Mouse (Mus musculus) urinary bladder, adult 18-20 months (tissue): ENCODE data around the gene Tipin.
"Not testable (repeated sequence)": the region's sequence is repeated elsewhere in the genome, so short reads cannot be mapped to it uniquely, and the experiment has no call there.

Experiments used
- DNase-seq, 2 experiments: peaks; one replicate each; pipeline ENCODE4 v3.0.0; 2022; ENCODE audit warnings: low spot score in 2 of 2, mixed read lengths in 2 of 2

The Tipin gene

DNA sequence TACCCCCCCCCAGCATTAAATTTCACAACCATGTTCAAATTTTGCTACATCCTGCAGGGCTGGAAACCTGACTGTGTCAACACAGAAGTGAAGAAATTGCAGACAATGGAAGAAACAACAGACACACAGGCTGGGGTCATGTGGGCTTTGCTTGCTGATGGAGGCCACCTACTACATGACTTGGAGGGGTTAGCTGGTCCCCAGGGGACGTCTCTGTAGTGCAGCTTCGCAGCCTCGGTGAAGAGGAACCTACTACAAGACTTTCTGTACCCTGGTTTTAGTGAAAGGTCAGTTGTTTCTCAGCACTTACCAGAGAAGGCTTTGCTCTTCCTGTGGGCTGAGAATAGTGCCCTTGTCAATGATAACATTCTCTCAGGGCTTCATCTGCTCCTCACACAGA lies 10.1 kb upstream of the Tipin start:
- DNase-seq: no peak

DNA sequence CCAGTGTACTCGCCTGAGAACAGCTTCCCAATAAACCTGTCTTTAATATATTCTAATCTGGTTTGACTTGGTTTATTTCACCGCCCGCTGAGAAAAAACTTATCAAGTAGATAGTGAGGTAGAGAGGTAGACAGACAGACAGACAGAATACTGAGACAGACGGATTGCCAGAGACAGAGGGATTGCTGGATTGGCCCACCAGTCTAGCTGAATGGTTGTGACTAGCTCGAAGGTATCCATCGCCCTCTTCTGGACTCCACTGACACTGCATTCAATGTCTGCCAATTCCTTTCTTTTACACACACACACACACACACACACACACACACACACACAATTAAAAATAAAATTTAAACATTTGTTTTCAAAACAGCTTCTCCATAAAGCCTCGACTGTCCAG lies 8.8 kb upstream of the Tipin start:
- no peak for DNase-seq

DNA sequence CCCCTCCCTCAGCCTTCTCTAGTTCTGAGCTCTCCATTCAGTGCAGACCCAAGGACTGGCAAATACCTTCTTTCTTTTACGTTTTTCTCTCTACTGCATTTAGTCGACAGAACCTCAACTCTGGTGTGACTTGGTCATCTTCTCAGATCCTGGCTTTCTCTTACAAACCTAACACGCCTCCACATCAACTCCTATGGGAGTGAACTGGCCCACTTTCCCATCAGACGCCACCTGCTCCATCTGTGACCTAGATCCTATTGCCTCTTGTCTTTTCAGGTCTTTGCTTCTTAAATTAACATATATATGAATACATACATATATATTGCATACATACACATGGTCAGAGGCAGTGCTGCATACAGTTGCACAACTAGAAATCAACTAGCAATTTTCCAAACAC lies 7.6 kb upstream of the Tipin start:
- DNase-seq: no peak

DNA sequence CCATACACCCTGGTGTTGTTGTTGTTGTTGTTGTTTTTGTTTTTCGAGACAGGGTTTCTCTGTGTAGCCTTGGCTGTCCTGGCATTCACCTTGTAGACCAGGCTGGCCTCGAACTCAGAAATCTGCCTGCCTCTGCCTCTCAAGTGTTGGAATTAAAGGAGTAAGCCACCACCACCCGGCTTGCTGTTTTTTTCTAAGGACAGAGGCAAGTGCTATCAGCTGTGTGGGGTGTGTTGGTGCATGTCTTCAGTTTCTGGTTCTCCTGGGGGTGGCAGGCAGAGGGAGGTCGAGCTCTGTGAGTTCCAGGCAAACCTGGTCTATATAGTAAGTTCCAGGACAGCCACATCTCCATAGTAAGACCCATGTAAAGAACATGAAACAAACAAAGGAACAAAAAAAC lies 7.1 kb upstream of the Tipin start:
- no peak for DNase-seq

DNA sequence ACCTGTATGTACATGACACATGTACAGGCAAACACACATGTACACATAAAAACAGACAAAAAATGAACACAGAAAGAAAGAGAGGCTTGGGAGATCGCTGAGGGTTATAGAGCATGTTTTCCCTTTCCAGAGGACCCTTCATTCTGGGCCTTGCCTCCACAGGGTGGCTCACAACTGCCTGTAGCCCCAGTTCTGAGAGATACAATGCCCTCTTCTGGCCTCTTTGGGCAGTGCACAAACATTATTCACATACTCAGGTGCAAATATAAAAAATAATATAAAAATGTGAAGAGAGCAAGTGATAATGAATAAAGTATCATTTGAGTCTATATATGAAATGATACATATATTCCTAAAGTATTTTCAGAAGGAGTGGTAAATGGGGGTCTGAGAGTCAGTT lies 6.5 kb upstream of the Tipin start:
- no peak for DNase-seq

DNA sequence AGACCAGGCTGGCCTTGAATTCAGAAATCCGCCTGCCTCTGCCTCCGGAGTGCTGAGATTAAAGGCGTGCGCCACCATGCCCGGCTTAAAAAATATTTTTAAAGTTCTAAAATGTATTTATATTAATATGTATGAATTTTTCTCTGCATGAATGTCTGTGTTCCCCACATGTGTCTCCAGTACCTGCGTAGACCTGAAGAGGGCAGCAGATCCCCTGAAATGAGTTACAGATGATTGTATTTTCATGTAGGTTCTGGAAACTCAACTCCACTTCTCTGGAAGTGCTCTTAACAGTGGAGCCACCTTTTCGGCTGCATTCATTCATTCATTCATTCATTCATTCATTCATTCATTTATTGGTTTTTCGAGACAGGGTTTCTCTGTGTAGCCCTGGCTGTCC lies 3.7 kb upstream of the Tipin start:
- peak; percentile 11 to 50 for DNase-seq

DNA sequence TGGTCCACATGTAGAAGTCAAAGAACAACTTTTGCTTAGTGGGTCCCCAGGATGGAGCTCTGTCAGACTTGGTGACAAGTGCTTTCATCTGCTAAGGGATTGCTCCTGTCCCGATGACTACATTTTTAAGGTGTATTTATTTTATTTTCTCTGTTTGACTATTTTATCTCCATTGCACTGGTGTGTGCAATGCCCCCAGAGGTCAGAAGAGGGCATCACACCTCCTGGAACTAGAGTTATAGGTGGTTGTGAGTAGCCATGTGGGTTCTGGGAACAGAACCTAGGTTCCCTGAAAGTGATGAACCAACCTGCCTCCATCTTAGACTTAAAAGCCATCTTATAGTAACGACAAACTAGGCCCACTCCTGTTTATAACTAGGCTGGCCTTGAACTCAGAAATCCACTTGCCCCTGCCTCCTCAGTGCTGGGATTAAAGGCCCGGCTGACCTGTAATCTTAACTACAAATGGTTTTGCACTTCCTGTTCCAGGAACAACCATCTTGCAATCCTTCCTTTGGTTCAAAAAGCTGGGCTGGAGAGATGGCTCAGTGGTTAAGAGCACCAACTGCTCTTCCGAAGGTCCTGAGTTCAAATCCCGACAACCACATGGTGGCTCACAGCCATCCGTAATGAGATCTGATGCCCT lies 2.6 kb upstream of the Tipin start:
- no peak for DNase-seq

DNA sequence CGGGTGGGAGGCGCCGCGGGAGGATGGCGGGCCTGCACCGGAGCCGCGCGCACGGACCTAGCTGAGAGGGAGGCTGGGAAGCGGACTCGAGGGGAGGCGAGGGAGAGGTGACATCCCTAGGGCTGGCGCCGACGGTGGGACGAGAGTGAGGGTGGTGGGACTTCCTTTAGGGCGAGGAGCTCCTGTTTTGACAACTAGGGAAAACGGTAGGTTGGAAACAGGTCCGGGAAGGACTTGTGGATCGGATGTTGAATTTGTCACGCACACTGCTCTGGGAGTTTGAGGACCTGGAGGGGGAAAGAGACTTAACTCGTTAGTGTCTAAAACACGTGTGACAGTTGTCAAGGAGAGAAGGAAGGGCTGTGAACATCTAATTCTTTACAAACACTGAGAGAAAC lies 399 bp downstream of the Tipin start:
- DNase-seq: no peak

DNA sequence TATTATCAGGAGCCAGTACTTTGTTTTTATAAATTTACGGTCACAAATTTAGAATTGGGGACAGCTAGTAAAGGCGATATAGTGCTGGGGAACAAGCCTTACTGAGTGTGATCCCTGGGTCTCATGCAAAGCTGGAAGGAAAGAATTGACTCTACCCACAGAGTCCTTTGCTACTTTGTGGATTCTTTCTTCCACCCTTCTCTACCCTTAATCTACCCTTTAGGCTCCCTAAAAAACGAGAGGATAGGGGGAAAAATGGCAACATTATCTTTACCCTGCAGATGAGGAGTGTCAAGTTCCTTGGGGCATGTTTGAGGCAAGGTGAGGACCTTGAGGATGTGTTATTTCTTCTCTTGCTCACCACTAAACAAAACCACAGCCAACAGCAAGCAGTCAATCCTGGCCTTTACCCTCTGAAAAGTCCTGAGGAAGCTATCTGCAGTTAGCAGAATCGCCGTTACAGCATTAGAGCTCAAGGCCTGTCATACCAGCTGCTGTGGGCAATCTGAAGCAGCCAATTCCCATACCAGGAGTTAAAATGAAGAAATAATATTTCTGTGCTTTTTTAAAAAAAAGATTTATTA lies 1.1 kb downstream of the Tipin start:
- DNase-seq: no peak

DNA sequence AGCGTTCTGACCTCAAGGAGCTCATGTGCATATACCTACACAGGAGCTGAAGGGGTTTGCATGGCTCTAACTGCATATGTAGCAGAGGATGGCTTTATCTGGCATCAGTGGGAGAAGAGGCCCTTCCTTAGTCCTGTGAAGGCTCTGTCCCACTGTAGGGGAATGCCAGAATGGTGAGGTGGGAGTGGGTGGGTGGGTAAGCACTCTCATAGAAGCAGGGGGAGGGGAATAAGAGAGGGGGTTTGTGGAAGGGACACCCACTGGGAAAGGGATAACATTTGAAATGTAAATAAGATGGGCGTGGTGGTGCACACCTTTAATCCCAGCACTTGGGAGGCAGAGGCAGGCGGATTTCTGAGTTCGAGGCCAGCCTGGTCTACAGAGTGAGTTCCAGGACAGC lies 21.7 kb downstream of the Tipin start:
- DNase-seq: not testable (repeated sequence)

DNA sequence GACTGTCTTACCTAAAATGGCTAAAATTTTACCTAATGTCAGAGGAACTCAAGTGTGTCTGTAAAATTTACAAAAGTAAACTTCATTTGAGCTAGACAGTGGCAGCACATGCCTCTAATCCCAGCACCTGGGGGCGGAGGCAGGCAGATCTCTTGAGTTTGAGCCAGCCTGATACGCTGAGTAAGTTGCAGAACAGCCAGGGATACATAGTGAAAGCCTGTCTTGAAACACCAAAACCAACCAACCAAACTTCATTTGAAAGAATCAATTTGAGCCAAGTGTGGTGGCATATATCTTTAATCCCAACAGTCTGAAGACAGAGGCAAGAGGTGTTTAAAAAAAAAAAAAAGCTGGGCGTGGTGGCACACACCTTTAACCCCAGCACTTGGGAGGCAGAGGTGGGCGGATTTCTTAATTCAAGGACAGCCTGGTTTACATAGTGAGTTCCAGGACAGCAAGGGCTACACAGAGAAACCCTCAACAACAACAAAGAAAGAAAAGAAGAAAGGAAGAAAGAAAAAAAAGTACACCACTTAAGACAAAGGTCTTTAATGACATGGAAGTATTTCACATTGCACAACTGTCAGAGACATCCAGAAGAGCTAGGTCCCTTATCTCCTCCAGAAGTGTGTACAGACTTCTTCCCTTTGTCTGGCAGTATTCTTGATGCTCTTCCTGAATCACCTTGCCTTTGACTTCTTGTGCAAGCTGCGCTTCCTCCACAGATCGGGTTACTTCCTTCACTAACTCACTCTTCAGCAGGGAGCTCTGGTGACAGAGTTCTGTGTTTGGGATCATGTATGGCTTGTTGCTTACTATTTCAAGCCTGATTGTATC lies 25.3 kb downstream of the Tipin start:
- DNase-seq: no peak

DNA sequence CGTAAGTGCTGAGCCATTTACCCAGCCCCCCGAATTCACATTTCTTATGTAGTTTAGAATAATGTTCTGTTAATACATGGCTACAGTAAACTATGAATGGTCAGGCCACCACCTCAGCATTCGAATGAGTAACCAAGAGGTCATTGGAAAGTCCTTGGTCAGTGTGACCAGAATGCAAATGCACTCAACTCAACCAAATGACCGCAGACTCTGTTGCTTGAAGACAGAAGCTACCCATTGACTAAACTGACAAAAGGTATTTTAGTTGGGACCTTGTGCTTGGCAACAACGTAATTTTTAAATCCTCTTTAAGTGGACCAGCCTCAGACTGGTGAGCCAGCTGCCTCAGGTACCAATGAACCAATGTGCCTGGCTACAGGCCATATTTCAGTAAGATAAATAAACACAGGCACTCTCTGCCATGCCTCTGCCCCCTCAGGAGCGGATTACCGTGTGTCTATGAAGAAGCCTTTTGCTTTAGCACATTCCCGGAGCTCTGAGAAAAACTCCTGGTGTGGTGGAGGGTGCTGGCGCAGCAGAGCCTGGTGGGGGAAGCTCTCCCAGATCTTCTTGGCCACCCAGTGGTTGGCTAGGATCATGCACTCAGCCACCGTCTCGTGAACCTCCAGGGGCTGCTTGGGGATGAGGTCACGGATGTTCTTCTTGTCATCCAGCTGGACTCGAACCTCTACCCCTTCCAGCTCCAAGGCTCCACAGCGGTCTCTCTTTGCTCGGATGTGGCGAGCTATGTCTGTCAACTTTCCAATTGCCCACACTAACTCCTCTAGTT lies 29.8 kb downstream of the Tipin start:
- no peak for DNase-seq

DNA sequence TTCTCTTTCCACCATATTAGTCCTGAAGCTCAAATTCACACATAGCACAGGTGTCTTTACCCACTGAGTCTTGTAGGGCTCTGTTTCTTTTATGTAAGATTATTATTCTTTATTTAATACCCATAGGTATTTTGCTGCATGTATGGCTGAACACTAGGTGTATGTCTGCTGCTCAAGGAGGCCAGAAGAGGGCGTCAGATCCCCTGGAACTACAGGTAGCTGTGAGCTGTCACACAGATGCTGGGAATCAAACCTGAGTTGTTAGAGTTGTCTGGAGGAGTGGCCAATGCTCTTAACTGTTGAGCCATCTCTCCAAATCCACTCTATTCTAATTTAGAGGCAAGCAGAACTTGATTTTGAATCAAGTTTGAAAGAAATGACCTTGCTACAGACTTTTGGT lies 30.7 kb downstream of the Tipin start:
- no peak for DNase-seq

DNA sequence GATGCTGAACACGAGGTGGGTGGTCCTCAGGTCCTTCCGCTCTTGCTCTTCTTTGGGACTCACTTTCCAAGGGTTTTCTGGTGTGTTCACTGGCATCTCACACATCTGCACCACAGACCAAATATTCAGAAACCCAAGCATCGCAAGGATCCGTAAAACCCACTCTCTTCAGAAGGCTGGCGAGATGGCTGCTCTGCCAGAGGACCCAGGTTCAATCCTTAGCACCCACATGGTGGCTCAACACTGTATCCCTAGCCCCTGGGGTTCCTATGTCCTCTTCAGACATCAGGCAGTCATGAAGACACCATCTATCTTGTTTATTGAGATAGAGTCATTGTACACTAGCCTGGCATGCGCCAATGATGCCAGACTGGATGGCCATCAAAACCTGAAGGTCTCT lies 33.3 kb downstream of the Tipin start:
- DNase-seq: no peak

DNA sequence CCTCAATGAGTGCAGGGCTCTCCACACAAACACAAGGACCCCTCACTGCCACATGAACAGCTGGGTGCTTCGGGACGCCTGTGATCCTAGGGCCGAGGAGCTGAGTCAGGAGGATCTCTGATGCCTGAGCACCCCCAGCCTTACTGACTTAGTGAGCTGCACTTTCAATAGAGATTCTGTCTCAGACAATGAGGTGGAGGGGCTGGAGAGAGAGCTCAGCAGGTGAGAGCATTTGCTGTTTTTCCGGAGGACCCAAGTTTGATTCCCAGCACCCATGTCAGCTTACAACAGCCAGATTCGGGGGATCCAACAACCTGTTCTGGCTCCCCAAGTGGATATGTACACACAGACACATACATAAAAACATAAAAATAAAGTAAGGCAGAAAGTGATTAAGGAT lies 35.6 kb downstream of the Tipin start:
- DNase-seq: no peak

DNA sequence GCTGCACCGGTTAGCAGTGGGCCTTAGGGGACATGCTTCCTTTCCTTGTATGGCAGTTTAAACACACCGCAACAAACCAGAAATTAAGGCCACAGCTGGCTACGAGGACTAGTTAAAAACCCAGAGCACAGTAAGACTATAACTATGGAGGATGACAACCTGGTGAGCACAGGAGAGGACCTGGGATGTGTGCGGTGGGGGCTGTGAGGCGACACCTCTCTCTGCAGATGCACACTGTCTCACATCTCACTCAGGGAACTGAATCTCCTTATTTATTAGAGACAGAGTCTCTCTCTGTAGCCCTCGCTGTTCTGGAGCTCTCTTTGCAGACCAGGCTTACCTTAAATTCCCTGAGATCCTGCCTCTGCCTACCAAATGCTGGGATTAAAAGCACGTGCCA lies 42.6 kb downstream of the Tipin start:
- no peak for DNase-seq

DNA sequence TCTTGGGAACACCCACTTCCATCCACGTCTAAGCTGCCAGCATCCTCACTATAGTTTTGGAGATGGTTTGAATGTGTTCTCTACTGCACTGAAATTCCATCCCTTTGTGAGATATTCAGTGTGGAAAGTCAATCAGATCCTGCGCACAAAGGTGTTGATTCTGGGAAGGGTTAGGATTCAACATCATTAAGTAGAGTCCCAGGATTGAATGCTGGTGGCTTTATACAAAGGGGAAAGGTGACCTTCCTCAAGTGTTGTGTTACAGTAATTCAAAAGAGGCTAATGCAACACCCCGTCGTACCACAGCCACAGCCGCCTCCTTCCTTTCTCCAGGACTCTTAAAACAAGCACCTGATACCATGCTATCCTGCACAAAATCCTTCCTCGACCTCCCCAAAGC lies 54.4 kb downstream of the Tipin start:
- DNase-seq: no peak

DNA sequence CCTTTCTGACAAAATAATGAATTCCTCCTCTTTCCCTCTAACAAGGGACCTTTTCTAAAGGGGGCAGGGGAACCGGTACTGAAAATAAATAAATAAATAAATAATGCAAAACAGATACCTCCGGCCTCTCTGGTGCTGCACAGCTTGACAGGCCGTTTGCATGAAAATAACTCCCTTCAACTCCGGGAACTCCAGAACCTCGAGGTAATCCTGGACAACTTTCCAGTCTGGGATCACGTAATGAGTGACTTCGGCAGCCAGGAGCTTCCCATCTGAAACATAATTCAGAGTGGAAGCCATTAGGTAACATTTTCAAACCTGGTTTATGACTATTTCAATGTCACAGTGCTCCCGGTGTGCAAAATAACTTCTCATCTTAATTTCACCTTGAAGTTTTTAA lies 58.0 kb downstream of the Tipin start:
- no peak for DNase-seq

DNA sequence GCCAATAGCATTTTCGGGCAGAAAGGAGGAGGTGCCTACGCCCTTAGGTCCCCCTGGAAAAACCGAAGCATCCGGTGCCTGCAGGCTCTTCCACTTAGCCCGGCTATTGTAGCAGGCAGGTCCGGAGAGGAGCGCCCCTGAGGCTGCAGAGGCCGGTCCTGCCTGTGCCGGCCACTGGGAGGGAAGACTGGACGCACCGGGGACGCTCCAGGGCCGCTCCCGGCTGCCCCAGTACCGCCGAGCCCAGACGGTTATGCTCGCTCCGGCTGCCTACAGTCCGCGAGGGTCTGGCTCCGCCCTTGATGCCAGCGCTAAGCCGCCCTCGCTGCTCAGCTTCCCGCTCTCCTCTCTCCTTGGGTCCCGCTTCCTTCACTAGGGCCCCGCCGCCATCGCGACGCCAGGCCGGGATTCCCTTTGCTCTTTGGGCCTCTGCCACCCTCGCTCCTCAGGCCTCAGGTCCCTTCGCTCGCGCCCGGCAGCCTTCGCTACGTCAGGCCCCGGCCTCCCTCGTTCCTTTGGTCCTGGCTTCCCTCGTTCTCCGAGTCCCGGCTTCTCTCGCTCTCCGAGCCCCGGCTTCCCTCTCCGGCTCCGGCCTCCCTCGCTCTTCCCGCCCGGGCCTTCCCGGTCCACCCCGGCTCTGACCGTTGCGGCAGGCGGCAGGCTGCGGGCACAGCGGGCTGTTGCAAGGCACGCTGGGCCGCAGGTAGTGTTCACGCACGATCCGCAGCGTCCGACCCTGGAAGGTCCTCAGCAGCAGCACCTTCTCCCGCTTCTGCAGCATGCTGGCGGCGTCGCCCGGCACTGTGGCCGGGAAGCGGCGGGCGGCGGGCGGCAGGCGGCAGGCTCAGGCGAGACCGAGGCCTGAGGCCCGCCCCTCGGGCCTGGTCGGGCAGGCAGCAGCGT lies 59.2 kb downstream of the Tipin start:
- DNase-seq: peak; percentile 59 to 78

DNA sequence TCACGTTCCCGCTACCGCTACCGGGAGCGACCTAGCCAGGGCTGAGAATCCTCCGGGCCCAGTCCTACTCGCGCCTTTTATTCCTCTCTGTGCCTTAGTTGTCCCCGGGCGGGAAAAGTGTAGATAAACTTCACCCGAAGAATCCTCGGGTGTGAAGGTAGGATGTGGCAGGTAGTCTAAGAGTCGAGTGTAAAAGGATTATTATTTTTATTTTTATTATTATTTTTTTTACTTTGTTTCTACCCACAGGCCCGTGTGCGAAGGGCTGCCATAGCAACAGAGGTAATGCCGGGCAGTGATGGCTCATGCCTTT lies 59.8 kb downstream of the Tipin start, which contains the start of gene Dis3l:
TSS of gene Dis3l (minus strand) at position 35 of the 313 bp plus-strand sequence.
- DNase-seq: no peak

DNA sequence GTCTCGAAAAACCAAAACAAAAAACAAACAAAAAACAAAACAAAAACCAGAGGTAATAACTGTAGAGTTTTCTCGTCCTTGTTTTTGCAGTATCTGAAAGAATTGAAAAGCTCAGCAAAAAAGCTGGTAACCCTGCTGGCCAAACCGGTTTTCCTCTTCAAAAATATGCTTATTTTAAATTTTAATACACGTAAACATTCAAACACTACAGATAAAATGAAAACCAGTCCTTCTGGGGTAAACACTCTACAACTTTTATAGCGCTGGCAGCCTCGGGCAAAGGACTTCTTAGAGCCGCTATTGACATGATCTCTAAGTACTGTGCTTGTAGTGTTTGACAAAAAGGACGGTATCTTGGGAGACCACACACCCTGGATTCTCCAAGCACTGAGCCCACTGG lies 60.3 kb downstream of the Tipin start:
- no peak for DNase-seq
